Comparison of ENCODE assay signal across 9 mouse cellular contexts in the genomic region with DNA sequence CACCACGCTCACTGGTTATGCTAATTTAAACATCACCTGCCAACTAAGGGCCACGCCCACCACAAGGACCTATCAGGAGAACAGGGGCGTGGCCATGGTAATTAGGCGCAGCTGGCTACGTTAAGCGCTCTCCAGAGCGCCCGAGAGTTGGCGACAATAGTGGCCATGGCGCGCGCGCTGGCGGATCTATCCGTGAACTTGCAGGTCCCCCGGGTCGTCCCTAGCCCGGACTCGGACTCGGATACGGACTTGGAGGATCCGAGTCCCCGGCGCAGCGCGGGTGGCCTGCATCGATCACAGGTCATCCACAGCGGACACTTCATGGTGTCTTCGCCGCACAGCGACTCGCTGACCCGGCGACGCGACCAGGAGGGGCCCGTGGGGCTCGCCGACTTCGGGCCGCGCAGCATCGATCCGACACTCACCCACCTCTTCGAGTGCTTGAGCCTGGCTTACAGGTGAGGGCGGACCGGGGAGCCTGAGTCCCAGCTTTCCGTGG. TPM values are rescaled to one million over a fixed set of nuclear protein-coding genes. Genes with fewer than 3 reads are reported as not detected.
DNase-seq lines count a peak whose midpoint lies in the region; ATAC-seq and TF ChIP-seq lines count a peak whose summit lies in the region.
"Had no signal": no experiment of that assay in that cellular context is flagged by ENCODE, and none has a peak within 500 bp of the region (broad histone marks: within the 10 kb centered on the region; RNA-seq: fewer than 3 reads in every experiment).

No protein-coding gene starts in this region.

- no peak for TF ChIP-seq CTCF in liver, adult 2 months (IDR thresholded peaks at IDR 0.05; ENCODE audit: low read depth, low read length)

- H3K4me3 ChIP-seq in brown adipose tissue, adult 24 weeks (ENCODE audit: insufficient read depth, low read depth, low read length), result peak overlapping the region; percentile 86
- H3K4me3 ChIP-seq in heart, embryonic 13.5 days, result peak overlapping the region; percentile 53
- peak overlapping the region; percentile 57 for H3K4me3 ChIP-seq in kidney, embryonic 15.5 days (replicated peaks)
- peak overlapping the region; percentile 80 for H3K4me3 ChIP-seq in liver, adult 2 months (ENCODE audit: insufficient read depth, low read depth, low read length)

- ATAC-seq in heart, embryonic 13.5 days (ENCODE audit: extremely low read depth, insufficient number of reproducible peaks, low FRiP score, low TSS enrichment), result peak; percentile 69; the same call in 1 of the 2 replicates
- peak; percentile 84 for ATAC-seq in kidney, embryonic 15.5 days (replicated peaks; ENCODE audit: low FRiP score)
- peak; percentile 60 for ATAC-seq in monocyte, adult 5-6 weeks (replicated peaks; ENCODE audit: insufficient number of reproducible peaks, low FRiP score, low TSS enrichment, poor library complexity, severe bottlenecking)

- H3K79me2 ChIP-seq in liver, adult 2 months (ENCODE audit: control insufficient read depth, insufficient read depth, low read length), result peaks cover 19% of the 10 kb centered on the region

- no peaks in the 10 kb centered on the region; the same call in 1 of the 2 replicates for H3K9me3 ChIP-seq in heart, embryonic 13.5 days
- H3K9me3 ChIP-seq in kidney, embryonic 15.5 days (replicated peaks), result no peaks in the 10 kb centered on the region

- WGBS in heart, embryonic 13.5 days, result under 1% methylated on average over 48 of the region's 48 CpGs
- WGBS in kidney, embryonic 15.5 days, result under 1% methylated on average over 48 of the region's 48 CpGs
- WGBS in liver, adult 2 months, result under 1% methylated on average over 48 of the region's 48 CpGs

- peak overlapping the region; percentile 67 for H3K9ac ChIP-seq in heart, embryonic 13.5 days
- H3K9ac ChIP-seq in kidney, embryonic 15.5 days, result peak overlapping the region; percentile 55
- peak overlapping the region; percentile 92 for H3K9ac ChIP-seq in liver, adult 2 months (ENCODE audit: low read depth, low read length)

- H3K27ac ChIP-seq in brown adipose tissue, adult 24 weeks (replicated peaks; ENCODE audit: low read depth, low read length), result peak overlapping the region; percentile 76
- H3K27ac ChIP-seq in heart, embryonic 13.5 days (replicated peaks), result no peak overlapping the region
- no peak overlapping the region for H3K27ac ChIP-seq in kidney, embryonic 15.5 days
- peak overlapping the region; percentile 80 for H3K27ac ChIP-seq in liver, adult 2 months (replicated peaks; ENCODE audit: insufficient read depth, low read depth, low read length)

- no peaks in the 10 kb centered on the region for H3K36me3 ChIP-seq in heart, embryonic 13.5 days
- no peaks in the 10 kb centered on the region for H3K36me3 ChIP-seq in kidney, embryonic 15.5 days
- H3K36me3 ChIP-seq in liver, adult 2 months (ENCODE audit: control insufficient read depth, insufficient read depth, low read length), result peaks cover 1% of the 10 kb centered on the region; the same call in 1 of the 2 replicates

- peaks cover 86% of the 10 kb centered on the region for H3K27me3 ChIP-seq in heart, embryonic 13.5 days (replicated peaks)
- H3K27me3 ChIP-seq in kidney, embryonic 15.5 days, result peaks cover 52% of the 10 kb centered on the region
- H3K27me3 ChIP-seq in liver, adult 2 months (ENCODE audit: control insufficient read depth, insufficient read depth, low read length), result no peaks in the 10 kb centered on the region

- peak; percentile 40 for DNase-seq in A20 (ENCODE audit: low read depth, low spot score)
- DNase-seq in fat pad, adult 2 months (ENCODE audit: extremely low read depth, low read depth, low spot score), result peak; percentile 58
- DNase-seq in liver, adult 2 months (ENCODE audit: extremely low read depth, low read depth, low spot score), result peak; percentile 97
- DNase-seq in spleen, postnatal 4 days (ENCODE audit: low spot score in 2 of 2), result peak; percentile 71 to 79

- TF ChIP-seq POLR2A in liver, adult 2 months (IDR thresholded peaks at IDR 0.05; ENCODE audit: extremely low read depth, insufficient read depth, low read length), result peak; percentile 97

- peak overlapping the region; percentile 91 for H3K4me2 ChIP-seq in heart, embryonic 13.5 days
- peak overlapping the region; percentile 97 for H3K4me2 ChIP-seq in kidney, embryonic 15.5 days

- H3K4me1 ChIP-seq in brown adipose tissue, adult 24 weeks (ENCODE audit: control insufficient read depth, insufficient read depth, insufficient read length, low read length), result peaks cover 9% of the 10 kb centered on the region
- H3K4me1 ChIP-seq in heart, embryonic 13.5 days, result peaks cover 21% of the 10 kb centered on the region
- H3K4me1 ChIP-seq in kidney, embryonic 15.5 days, result peaks cover 28% of the 10 kb centered on the region
- peaks cover 29% of the 10 kb centered on the region for H3K4me1 ChIP-seq in liver, adult 2 months (ENCODE audit: control insufficient read depth, insufficient read depth, low read length)

RNA-seq across cellular contexts. Expression of a gene that starts 17.1 kb away (rescaled TPM):
- polyA plus RNA-seq in brown adipose tissue, adult 24 weeks (2012; ENCODE audit: insufficient read depth, insufficient read length, missing spikeins), result 174 and 262 TPM in 2 replicates
- 1.2 and 1.3 TPM in 2 replicates for polyA plus RNA-seq in heart, embryonic 13.5 days (2015; fragmentation: Nextera tagmentation; extraction: Ambion mirVana)
- polyA plus RNA-seq in kidney, embryonic 15.5 days (2015; fragmentation: Nextera tagmentation; extraction: Ambion mirVana), result 7.3 and 7.4 TPM in 2 replicates
- total RNA-seq in liver, adult 2 months (2014; rRNA removed), result 198 and 237 TPM in 2 replicates
- polyA plus RNA-seq in liver, adult 2 months (2012; rRNA removed), result 444 and 617 TPM in 2 replicates
- 0.57 to 4.5 TPM (median 1.1 TPM) in 3 replicates for total RNA-seq in monocyte, adult 5-6 weeks (2017)
- polyA plus RNA-seq: C2C12 had no signal

RNA-seq across cellular contexts. Expression of a gene that starts 28.7 kb away (rescaled TPM):
- polyA plus RNA-seq in brown adipose tissue, adult 24 weeks (2012; ENCODE audit: insufficient read depth, insufficient read length, missing spikeins), result 1.1 TPM in 1 of 2 replicates, not detected in the other
- 3.0 and 3.3 TPM in 2 replicates for polyA plus RNA-seq in heart, embryonic 13.5 days (2015; fragmentation: Nextera tagmentation; extraction: Ambion mirVana)
- polyA plus RNA-seq in kidney, embryonic 15.5 days (2015; fragmentation: Nextera tagmentation; extraction: Ambion mirVana), result 9.2 and 10.9 TPM in 2 replicates
- 0.13 and 0.18 TPM in 2 replicates for total RNA-seq in liver, adult 2 months (2014; rRNA removed)
- 0.60 and 0.66 TPM in 2 replicates for polyA plus RNA-seq in liver, adult 2 months (2012; rRNA removed)
- total RNA-seq in monocyte, adult 5-6 weeks (2017), result 0.43 TPM in 1 of 3 replicates, not detected in the others

RNA-seq across cellular contexts. Expression of a gene that starts 42.0 kb away (rescaled TPM):
- polyA plus RNA-seq in brown adipose tissue, adult 24 weeks (2012; ENCODE audit: insufficient read depth, insufficient read length, missing spikeins), result 28.3 and 31.3 TPM in 2 replicates
- 70.8 and 71.2 TPM in 2 replicates for polyA plus RNA-seq in heart, embryonic 13.5 days (2015; fragmentation: Nextera tagmentation; extraction: Ambion mirVana)
- polyA plus RNA-seq in kidney, embryonic 15.5 days (2015; fragmentation: Nextera tagmentation; extraction: Ambion mirVana), result 121 and 137 TPM in 2 replicates
- total RNA-seq in liver, adult 2 months (2014; rRNA removed), result 32.7 and 38.4 TPM in 2 replicates
- polyA plus RNA-seq in liver, adult 2 months (2012; rRNA removed), result 50.9 and 51.7 TPM in 2 replicates
- total RNA-seq in monocyte, adult 5-6 weeks (2017), result 50.6 to 85.3 TPM (median 72.7 TPM) in 3 replicates

RNA-seq across cellular contexts. Expression of a gene that starts 42.6 kb away (rescaled TPM):
- 7.5 and 8.2 TPM in 2 replicates for polyA plus RNA-seq in brown adipose tissue, adult 24 weeks (2012; ENCODE audit: insufficient read depth, insufficient read length, missing spikeins)
- polyA plus RNA-seq in heart, embryonic 13.5 days (2015; fragmentation: Nextera tagmentation; extraction: Ambion mirVana), result 18.0 and 18.1 TPM in 2 replicates
- 25.5 and 26.8 TPM in 2 replicates for polyA plus RNA-seq in kidney, embryonic 15.5 days (2015; fragmentation: Nextera tagmentation; extraction: Ambion mirVana)
- 5.8 and 8.0 TPM in 2 replicates for total RNA-seq in liver, adult 2 months (2014; rRNA removed)
- polyA plus RNA-seq in liver, adult 2 months (2012; rRNA removed), result 9.6 and 10.1 TPM in 2 replicates
- 4.3 to 9.9 TPM (median 9.6 TPM) in 3 replicates for total RNA-seq in monocyte, adult 5-6 weeks (2017)

RNA-seq across cellular contexts. Expression of a gene that starts 42.8 kb away (rescaled TPM):
- 14.3 and 21.1 TPM in 2 replicates for polyA plus RNA-seq in brown adipose tissue, adult 24 weeks (2012; ENCODE audit: insufficient read depth, insufficient read length, missing spikeins)
- polyA plus RNA-seq in heart, embryonic 13.5 days (2015; fragmentation: Nextera tagmentation; extraction: Ambion mirVana), result 26.4 and 28.1 TPM in 2 replicates
- 30.9 and 36.7 TPM in 2 replicates for polyA plus RNA-seq in kidney, embryonic 15.5 days (2015; fragmentation: Nextera tagmentation; extraction: Ambion mirVana)
- total RNA-seq in liver, adult 2 months (2014; rRNA removed), result 7.1 and 8.6 TPM in 2 replicates
- polyA plus RNA-seq in liver, adult 2 months (2012; rRNA removed), result 39.9 and 45.7 TPM in 2 replicates
- total RNA-seq in monocyte, adult 5-6 weeks (2017), result 3.8 to 6.5 TPM (median 5.5 TPM) in 3 replicates

Comparison
In these comparisons a context has a peak if more than half of its experiments do, and no peak if none do; other contexts are left out.
1. DNase-seq: peak in every context shown above with its lines; median percentile 97 in liver, adult 2 months; 75 in spleen, postnatal 4 days; 58 in fat pad, adult 2 months; 40 in A20.
2. H3K27ac ChIP-seq: peak in brown adipose tissue, adult 24 weeks (single experiment) and liver, adult 2 months (single experiment); none in heart, embryonic 13.5 days (single experiment) and kidney, embryonic 15.5 days (single experiment).
3. RNA of a gene that starts 17.1 kb away (polyA plus RNA-seq): 444 to 617 TPM in liver, adult 2 months and 174 to 262 TPM in brown adipose tissue, adult 24 weeks; 7.3 to 7.4 TPM in kidney, embryonic 15.5 days and 1.2 to 1.3 TPM in heart, embryonic 13.5 days; every median in the first group is over 10 times any median in the second.
4. Peak in every context shown above with its lines, with median percentiles within 50 percentile points of each other: H3K4me3 ChIP-seq, ATAC-seq and H3K9ac ChIP-seq.